Mouse (Mus musculus) liver, embryonic 11.5 days (tissue): ENCODE measurements around the gene Cfap97d1. TPM values are rescaled to one million over a fixed set of nuclear protein-coding genes. Genes with fewer than 3 reads are reported as not detected.

Experiments used
- ATAC-seq: fragments of 200-750 bp; cut with Nextera tagmentation; replicated peaks from 2 replicates; pipeline ENCODE4 v1.8.0; 2017; ENCODE audit warnings: moderate number of reproducible peaks, mild to moderate bottlenecking, moderate TSS enrichment, moderate library complexity; ENCODE audit not compliant: low FRiP score
- DNase-seq: peaks from one replicate; pipeline ENCODE4 v3.0.0-alpha.2; 2017; ENCODE audit warnings: low spot score
- H3K27ac ChIP-seq: fragments of 300-500 bp; sonication (generic); 2 replicates; pipeline ENCODE4 v1.5.1; 2014; ENCODE audit warnings: mild to moderate bottlenecking, low read depth, low read length, control low read depth
- H3K27me3 ChIP-seq: fragments of 300-500 bp; sonication (generic); replicated peaks from 2 replicates; pipeline ENCODE4 v1.6.1; 2014; ENCODE audit warnings: low read length, mixed read lengths; ENCODE audit not compliant: control insufficient read depth, insufficient read depth
- H3K36me3 ChIP-seq: fragments of 300-500 bp; sonication (generic); 2 replicates; pipeline ENCODE4 v1.6.1; 2014; ENCODE audit warnings: mild to moderate bottlenecking, low read length, moderate library complexity, mixed read lengths; ENCODE audit not compliant: control insufficient read depth, insufficient read depth
- H3K4me1 ChIP-seq: fragments of 300-500 bp; sonication (generic); replicated peaks from 2 replicates; pipeline ENCODE4 v1.6.1; 2014; ENCODE audit warnings: low read length, mixed read lengths; ENCODE audit not compliant: control insufficient read depth, insufficient read depth
- H3K4me2 ChIP-seq: fragments of 300-500 bp; sonication (generic); 2 replicates; pipeline ENCODE4 v1.6.1; 2014; ENCODE audit warnings: mild to moderate bottlenecking, control low read depth, moderate library complexity
- H3K4me3 ChIP-seq: fragments of 300-500 bp; sonication (generic); 2 replicates; pipeline ENCODE4 v1.5.1; 2014; ENCODE audit warnings: low read depth, low read length, control low read depth
- H3K9ac ChIP-seq: fragments of 300-500 bp; sonication (generic); 2 replicates; pipeline ENCODE4 v1.6.1; 2014; ENCODE audit warnings: low read depth, low read length, control low read depth
- H3K9me3 ChIP-seq: fragments of 300-500 bp; sonication (generic); 2 replicates; pipeline ENCODE4 v1.6.1; 2016; ENCODE audit warnings: low read length, inconsistent platforms, mixed read lengths; ENCODE audit not compliant: control insufficient read depth
- WGBS: fragments of 180-500 bp; shearing (Covaris S2); extraction: QIAGEN DNeasy Blood & Tissue Kit; methylation state at CpG from one replicate; pipeline ENCODE4 v1.1.7; 2014; 5-methylcytosine and 5-hydroxymethylcytosine counted together
- polyA plus RNA-seq: library from polyadenylated mRNA; unstranded; fragments of >200 nt; fragmentation: Nextera tagmentation; extraction: Ambion mirVana; gene quantifications from 2 replicates; pipeline ENCODE4 v1.2.1, GENCODE M21; 2014

Gene Cfap97d1
- polyA plus RNA-seq, 1 experiment from 2014 or later = not detected

DNA sequence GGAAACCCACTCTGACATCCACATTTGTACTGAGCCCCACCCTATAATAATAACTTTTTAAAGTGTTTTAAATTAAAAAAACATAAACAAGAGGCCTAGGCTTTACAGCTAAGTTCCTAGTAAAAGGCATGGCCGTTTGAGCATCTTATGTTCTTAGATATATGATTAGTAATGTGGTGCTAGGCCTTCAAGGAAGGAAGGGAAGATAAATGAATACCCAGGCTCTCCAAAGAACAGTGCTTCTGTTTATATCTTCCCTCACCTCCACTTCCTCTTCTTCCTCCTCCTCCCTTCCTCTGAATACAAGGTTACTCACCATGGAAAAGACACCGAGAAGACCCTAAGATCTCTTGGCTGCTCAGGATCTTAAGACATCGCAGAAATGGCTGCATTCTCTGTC is 7.7 kb downstream of the Cfap97d1 start:
- WGBS = 49% methylated on average over 3 of the region's 3 CpGs
- no peak for DNase-seq
- no peak overlapping the region for H3K4me3 ChIP-seq
- H3K27me3 ChIP-seq = 0 out of 2 replicates have a peak, but pooled peaks cover 1% of the 10 kb centered on the region
- H3K4me1 ChIP-seq = peaks cover 8% of the 10 kb centered on the region; the same call in 1 of the 2 replicates
- ATAC-seq = no peak
- H3K9me3 ChIP-seq = no peaks in the 10 kb centered on the region
- H3K9ac ChIP-seq = no peak overlapping the region
- H3K36me3 ChIP-seq = no peaks in the 10 kb centered on the region
- no peak overlapping the region for H3K27ac ChIP-seq
- H3K4me2 ChIP-seq = no peak overlapping the region

DNA sequence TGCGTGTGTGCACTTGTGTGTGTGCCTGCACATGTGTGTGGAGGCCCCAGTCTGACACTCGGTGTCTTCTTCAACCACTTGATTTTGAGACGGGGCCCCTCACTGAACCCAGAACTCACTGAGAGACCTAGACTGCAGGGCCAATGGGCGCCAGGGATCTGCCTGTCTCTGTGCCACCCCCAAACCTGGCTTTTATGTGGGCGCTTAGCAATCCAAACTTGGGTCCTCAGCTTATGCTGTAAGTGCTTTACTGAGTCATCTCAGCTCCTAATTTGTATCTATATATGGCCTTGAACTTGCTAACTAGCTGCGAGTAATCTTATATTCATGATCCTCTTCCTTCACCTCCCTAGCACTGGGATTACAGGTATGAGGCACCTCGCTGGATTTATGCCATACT is 8.3 kb downstream of the Cfap97d1 start:
- Histone ChIP-seq H3K4me2 (no peak overlapping the region), H3K9me3 (no peaks in the 10 kb centered on the region), H3K36me3 (no peaks in the 10 kb centered on the region), H3K4me3 (no peak overlapping the region), H3K27ac (no peak overlapping the region), H3K27me3 (no peaks in the 10 kb centered on the region), H3K4me1 (peaks cover 8% of the 10 kb centered on the region; the same call in 1 of the 2 replicates), H3K9ac (no peak overlapping the region)
- WGBS = 83% methylated on average over 7 of the region's 7 CpGs
- ATAC-seq = no peak
- no peak for DNase-seq

DNA sequence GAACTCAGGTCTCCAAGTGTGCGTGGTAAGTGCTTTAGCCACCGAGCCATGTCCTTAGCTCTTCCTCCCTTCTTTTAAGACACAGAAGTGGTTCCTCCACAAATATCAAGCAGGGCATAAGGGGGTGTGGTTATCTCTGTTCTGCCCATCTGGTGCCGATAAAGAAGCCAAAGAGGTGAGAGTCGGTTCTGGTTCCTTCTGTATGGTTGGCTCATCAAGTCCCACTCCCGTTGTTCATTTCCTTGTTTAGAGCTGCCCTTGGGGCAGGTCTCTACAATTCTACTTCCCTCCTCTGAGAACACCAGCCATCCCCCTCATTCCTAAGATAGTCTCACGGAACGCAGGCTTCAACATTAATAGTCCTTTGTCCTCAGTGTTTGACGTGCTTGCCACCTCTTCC is 10.0 kb downstream of the Cfap97d1 start:
- no peaks in the 10 kb centered on the region for H3K9me3 ChIP-seq
- H3K9ac ChIP-seq = no peak overlapping the region
- H3K4me3 ChIP-seq = no peak overlapping the region
- WGBS = 45% methylated on average over 8 of the region's 8 CpGs
- H3K36me3 ChIP-seq = no peaks in the 10 kb centered on the region
- no peak overlapping the region for H3K27ac ChIP-seq
- H3K27me3 ChIP-seq = no peaks in the 10 kb centered on the region
- DNase-seq = no peak
- peaks cover 8% of the 10 kb centered on the region; the same call in 1 of the 2 replicates for H3K4me1 ChIP-seq
- H3K4me2 ChIP-seq = peak overlapping the region; percentile 32
- ATAC-seq = peak; percentile 86

DNA sequence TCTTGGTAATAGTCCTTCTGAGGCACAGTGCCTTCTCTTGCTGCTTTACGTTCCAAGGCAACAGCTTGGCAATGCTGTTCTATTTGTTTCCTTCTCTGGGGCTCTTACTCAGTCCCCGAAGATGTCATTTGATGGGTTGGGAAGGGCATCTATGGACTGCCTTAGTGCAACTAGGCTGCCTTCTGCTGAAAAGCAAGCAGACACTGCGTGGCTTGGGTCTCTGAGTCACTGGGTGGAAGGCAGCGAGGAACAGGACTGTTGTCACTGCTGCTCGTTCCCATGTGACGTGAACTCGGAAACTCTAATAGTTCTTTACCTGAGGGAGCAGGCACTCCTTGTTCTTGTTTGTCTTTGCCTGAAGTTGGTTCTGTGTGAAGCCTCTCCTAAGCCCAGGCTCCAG is 11.9 kb downstream of the Cfap97d1 start:
- H3K27me3 ChIP-seq = no peaks in the 10 kb centered on the region
- no peak overlapping the region for H3K9ac ChIP-seq
- H3K4me2 ChIP-seq = no peak overlapping the region
- no peaks in the 10 kb centered on the region for H3K36me3 ChIP-seq
- DNase-seq (no peak), ATAC-seq (no peak)
- no peak overlapping the region for H3K27ac ChIP-seq
- H3K4me1 ChIP-seq = peaks cover 8% of the 10 kb centered on the region; the same call in 1 of the 2 replicates
- H3K4me3 ChIP-seq = no peak overlapping the region
- no peaks in the 10 kb centered on the region for H3K9me3 ChIP-seq
- 85% methylated on average over 7 of the region's 7 CpGs for WGBS

DNA sequence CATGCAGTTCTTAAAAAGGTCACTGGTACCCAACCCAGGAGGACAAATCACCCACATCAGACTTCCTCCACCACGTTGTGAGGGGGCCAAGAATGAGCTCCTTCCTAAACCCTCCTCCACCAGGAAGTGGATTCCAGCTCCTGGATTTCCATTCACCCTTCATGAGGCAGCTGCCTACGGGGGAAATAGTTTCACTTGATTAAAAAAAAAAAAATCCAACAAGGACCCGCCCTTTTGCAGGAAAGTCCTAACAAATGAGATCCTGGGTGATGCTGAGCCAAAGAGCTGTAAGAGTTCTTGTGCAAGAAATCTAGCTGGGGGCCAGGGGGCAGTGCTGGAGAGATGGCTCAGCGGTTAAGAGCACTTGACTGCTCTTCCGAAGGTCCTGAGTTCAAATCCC is 14.2 kb downstream of the Cfap97d1 start:
- Histone ChIP-seq H3K36me3 (no peaks in the 10 kb centered on the region), H3K4me2 (no peak overlapping the region), H3K9me3 (no peaks in the 10 kb centered on the region), H3K4me3 (no peak overlapping the region), H3K27ac (no peak overlapping the region), H3K4me1 (peaks cover 8% of the 10 kb centered on the region; the same call in 1 of the 2 replicates), H3K9ac (no peak overlapping the region), H3K27me3 (no peaks in the 10 kb centered on the region)
- ATAC-seq = no peak
- DNase-seq = no peak
- WGBS = 49% methylated on average over 5 of the region's 5 CpGs

DNA sequence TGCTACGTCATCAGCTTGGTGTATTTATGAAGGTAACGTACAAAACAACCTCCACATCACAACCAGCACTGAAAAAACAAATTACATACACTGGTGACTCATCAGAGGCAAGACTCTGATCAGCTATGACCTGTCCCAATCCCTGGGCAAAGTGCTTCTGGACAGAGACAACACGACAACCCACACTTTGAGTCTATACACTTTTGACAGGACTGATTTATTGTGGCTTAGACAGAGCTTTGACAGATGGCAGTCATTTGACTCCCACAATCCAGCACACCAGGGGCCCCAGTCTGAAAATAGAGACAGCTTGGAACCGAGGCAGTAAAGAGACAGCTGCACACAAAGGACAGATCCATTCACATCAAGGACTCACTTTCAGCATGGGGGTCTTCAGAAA is 15.4 kb downstream of the Cfap97d1 start:
- Histone ChIP-seq H3K4me3 (no peak overlapping the region), H3K27me3 (no peaks in the 10 kb centered on the region), H3K36me3 (no peaks in the 10 kb centered on the region), H3K27ac (no peak overlapping the region), H3K9me3 (no peaks in the 10 kb centered on the region), H3K4me2 (no peak overlapping the region), H3K4me1 (no peaks in the 10 kb centered on the region), H3K9ac (no peak overlapping the region)
- ATAC-seq (no peak), DNase-seq (no peak)
- WGBS = 64% methylated on average over 4 of the region's 4 CpGs

DNA sequence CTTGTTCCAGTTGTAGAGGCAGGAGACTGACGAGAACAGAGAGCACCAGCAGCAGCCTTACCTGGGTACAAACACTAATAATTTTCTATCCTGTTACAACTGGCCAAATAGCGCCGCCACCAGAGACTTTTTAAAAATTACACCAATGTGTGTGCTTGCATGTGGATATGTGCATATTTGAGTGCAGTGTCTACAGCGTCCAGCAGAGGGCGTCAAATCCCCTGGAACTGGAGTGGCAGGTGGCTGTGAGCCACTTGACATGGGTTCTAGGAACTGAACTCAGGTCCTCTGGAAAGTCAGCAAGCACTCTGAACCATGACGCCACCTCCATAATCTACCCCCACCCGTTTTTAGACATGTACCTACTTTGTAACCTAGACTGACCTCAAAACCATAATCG is 20.2 kb downstream of the Cfap97d1 start:
- ATAC-seq = no peak
- Histone ChIP-seq H3K36me3 (no peaks in the 10 kb centered on the region), H3K4me3 (no peak overlapping the region), H3K9me3 (no peaks in the 10 kb centered on the region), H3K27ac (no peak overlapping the region), H3K4me2 (no peak overlapping the region), H3K4me1 (no peaks in the 10 kb centered on the region), H3K27me3 (no peaks in the 10 kb centered on the region), H3K9ac (no peak overlapping the region)
- WGBS = 83% methylated on average over 8 of the region's 8 CpGs
- DNase-seq = no peak

DNA sequence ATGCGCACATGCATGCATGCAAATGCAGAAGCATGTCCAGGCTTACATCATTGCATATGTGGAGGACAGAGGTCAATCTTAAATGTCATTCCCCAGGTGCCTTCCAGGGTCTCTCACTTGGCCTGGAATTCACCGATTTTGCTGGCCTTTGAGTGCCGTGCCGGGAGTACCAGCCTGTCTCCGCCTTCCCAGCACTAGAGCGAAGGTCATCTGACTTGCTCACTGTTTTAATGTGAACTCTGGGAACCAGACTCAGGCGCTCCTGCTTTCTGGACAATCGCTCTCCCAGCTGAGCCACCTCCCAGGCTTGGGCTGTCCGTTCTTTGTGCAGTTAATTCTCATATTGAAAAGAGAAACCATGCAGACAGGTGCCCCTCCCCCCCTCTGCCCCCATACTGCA is 22.2 kb downstream of the Cfap97d1 start:
- no peaks in the 10 kb centered on the region for H3K4me1 ChIP-seq
- ATAC-seq (no peak), DNase-seq (no peak)
- H3K27me3 ChIP-seq = no peaks in the 10 kb centered on the region
- no peak overlapping the region for H3K27ac ChIP-seq
- H3K4me2 ChIP-seq = no peak overlapping the region
- no peaks in the 10 kb centered on the region for H3K36me3 ChIP-seq
- H3K9ac ChIP-seq = no peak overlapping the region
- H3K9me3 ChIP-seq = no peaks in the 10 kb centered on the region
- 71% methylated on average over 9 of the region's 9 CpGs for WGBS
- no peak overlapping the region for H3K4me3 ChIP-seq

DNA sequence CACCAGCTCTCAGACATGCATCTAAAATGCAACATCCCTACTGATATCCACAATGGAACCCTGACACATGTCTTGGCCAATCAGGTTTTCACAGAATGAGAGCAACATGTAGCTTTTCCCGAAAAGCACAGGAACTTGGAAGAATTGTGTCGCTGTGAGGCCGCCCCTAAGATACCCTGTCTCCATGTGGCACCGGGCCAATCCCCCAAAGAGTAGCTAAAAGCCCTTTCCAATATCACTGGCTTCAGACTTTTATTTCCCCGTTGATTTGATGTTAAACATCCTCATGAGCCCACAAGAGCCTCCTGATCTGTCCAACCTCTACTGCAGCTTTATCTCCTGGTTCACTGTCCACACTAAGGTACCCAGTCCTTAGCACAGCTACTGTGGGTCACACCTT is 22.6 kb downstream of the Cfap97d1 start:
- H3K9ac ChIP-seq = no peak overlapping the region
- 87% methylated on average over 5 of the region's 5 CpGs for WGBS
- no peak overlapping the region for H3K4me3 ChIP-seq
- DNase-seq = no peak
- H3K4me2 ChIP-seq = no peak overlapping the region
- no peak overlapping the region for H3K27ac ChIP-seq
- H3K9me3 ChIP-seq = no peaks in the 10 kb centered on the region
- no peaks in the 10 kb centered on the region for H3K36me3 ChIP-seq
- no peaks in the 10 kb centered on the region for H3K27me3 ChIP-seq
- no peak for ATAC-seq
- H3K4me1 ChIP-seq = no peaks in the 10 kb centered on the region
